Mouse (Mus musculus) midbrain, embryonic 13.5 days (tissue): ENCODE results near the gene Sec22c. TPM values are rescaled to one million over a fixed set of nuclear protein-coding genes. Genes with fewer than 3 reads are reported as not detected.

Experiments used
- ATAC-seq: fragments of 200-750 bp; cut with Nextera tagmentation; 2 replicates; pipeline ENCODE4 v1.8.0; 2017; ENCODE audit warnings: mild to moderate bottlenecking, moderate TSS enrichment, moderate library complexity
- H3K27ac ChIP-seq: fragments of 300-500 bp; sonication (generic); 2 replicates; pipeline ENCODE4 v1.5.1; 2015; ENCODE audit warnings: inconsistent platforms, mild to moderate bottlenecking, moderate library complexity
- H3K27me3 ChIP-seq: fragments of 300-500 bp; sonication (generic); 2 replicates; pipeline ENCODE4 v1.6.1; 2015; ENCODE audit warnings: mild to moderate bottlenecking, inconsistent platforms
- H3K36me3 ChIP-seq: fragments of 300-500 bp; sonication (generic); 2 replicates; pipeline ENCODE4 v1.6.1; 2015; ENCODE audit warnings: mild to moderate bottlenecking, inconsistent platforms
- H3K4me1 ChIP-seq: fragments of 300-500 bp; sonication (generic); replicated peaks from 2 replicates; pipeline ENCODE4 v1.6.1; 2015; ENCODE audit warnings: inconsistent platforms
- H3K4me2 ChIP-seq: fragments of 300-500 bp; sonication (generic); replicated peaks from 2 replicates; pipeline ENCODE4 v1.6.1; 2015; ENCODE audit warnings: moderate library complexity, mild to moderate bottlenecking, inconsistent platforms
- H3K4me3 ChIP-seq: fragments of 300-500 bp; sonication (generic); replicated peaks from 2 replicates; pipeline ENCODE4 v1.5.1; 2015; ENCODE audit warnings: mild to moderate bottlenecking, inconsistent platforms
- H3K9ac ChIP-seq: fragments of 300-500 bp; sonication (generic); replicated peaks from 2 replicates; pipeline ENCODE4 v1.6.1; 2015; ENCODE audit warnings: mild to moderate bottlenecking, inconsistent platforms
- H3K9me3 ChIP-seq: fragments of 300-500 bp; sonication (generic); 2 replicates; pipeline ENCODE4 v1.6.1; 2016; ENCODE audit warnings: mild to moderate bottlenecking, inconsistent platforms
- WGBS: fragments of 180-500 bp; shearing (Covaris S2); methylation state at CpG from one replicate; pipeline ENCODE4 v1.1.7; 2015; 5-methylcytosine and 5-hydroxymethylcytosine counted together
- polyA plus RNA-seq: library from polyadenylated mRNA; unstranded; fragments of >200 nt; fragmentation: Nextera tagmentation; extraction: Ambion mirVana; gene quantifications from 2 replicates; pipeline ENCODE4 v1.2.1, GENCODE M21; 2015

Gene Sec22c
- 31.1 and 36.1 TPM in 2 replicates for polyA plus RNA-seq

GRCm38 (mm10) chr9:121704646-121705625, at the start of gene Sec22c:
Sec22c (minus strand) TSS chr9:121705490.
- peaks cover 32% of the 10 kb centered on the region for H3K4me1 ChIP-seq
- H3K27me3 ChIP-seq: no peaks in the 10 kb centered on the region; the same call in 1 of the 2 replicates
- ATAC-seq: peak; percentile 97
- 1% methylated on average over 59 of the region's 69 CpGs for WGBS
- peaks cover 6% of the 10 kb centered on the region for H3K36me3 ChIP-seq
- H3K9me3 ChIP-seq: no peaks in the 10 kb centered on the region
- peak within 1 kb of the TSS; percentile 81 for H3K27ac ChIP-seq
- H3K4me2 ChIP-seq: peak within 1 kb of the TSS; percentile 95
- H3K9ac ChIP-seq: peak within 1 kb of the TSS; percentile 86
- peak within 1 kb of the TSS; percentile 83 for H3K4me3 ChIP-seq

GRCm38 (mm10) chr9:121754624-121755023, 49.3 kb upstream of the Sec22c start:
- H3K36me3 ChIP-seq: peaks cover 73% of the 10 kb centered on the region
- H3K9me3 ChIP-seq: no peaks in the 10 kb centered on the region
- no peak for ATAC-seq
- peaks cover 19% of the 10 kb centered on the region for H3K4me1 ChIP-seq
- H3K4me2 ChIP-seq: no peak overlapping the region
- H3K9ac ChIP-seq: no peak overlapping the region
- H3K27ac ChIP-seq: no peak overlapping the region
- 89% methylated on average over 3 of the region's 3 CpGs for WGBS
- H3K27me3 ChIP-seq: no peaks in the 10 kb centered on the region
- H3K4me3 ChIP-seq: no peak overlapping the region

DNA sequence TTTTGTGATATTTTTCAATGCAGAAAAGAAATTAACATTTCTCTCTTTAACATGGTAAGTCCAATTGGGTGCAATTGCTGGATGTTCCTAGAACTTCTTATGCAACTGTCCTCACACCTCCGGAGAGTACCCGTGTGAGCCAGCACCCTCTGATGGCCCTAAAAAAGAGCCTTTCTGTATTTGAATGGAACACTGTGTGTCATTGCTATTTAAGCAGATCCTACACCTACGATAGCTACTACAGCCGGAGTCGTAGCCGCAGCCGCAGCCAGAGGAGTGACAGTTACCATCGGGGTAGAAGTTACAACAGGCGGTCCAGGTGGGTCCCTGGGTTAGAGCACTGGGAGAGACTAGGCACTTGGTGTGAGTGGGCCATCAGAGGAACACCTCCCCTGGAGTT, 47.5 kb upstream of the Sec22c start:
- peaks cover 89% of the 10 kb centered on the region for H3K36me3 ChIP-seq
- H3K9me3 ChIP-seq: no peaks in the 10 kb centered on the region
- no peak overlapping the region for H3K27ac ChIP-seq
- WGBS: 96% methylated on average over 9 of the region's 9 CpGs
- H3K9ac ChIP-seq: no peak overlapping the region
- no peak overlapping the region for H3K4me2 ChIP-seq
- peaks cover 5% of the 10 kb centered on the region for H3K4me1 ChIP-seq
- no peak overlapping the region for H3K4me3 ChIP-seq
- H3K27me3 ChIP-seq: no peaks in the 10 kb centered on the region
- ATAC-seq: no peak

DNA sequence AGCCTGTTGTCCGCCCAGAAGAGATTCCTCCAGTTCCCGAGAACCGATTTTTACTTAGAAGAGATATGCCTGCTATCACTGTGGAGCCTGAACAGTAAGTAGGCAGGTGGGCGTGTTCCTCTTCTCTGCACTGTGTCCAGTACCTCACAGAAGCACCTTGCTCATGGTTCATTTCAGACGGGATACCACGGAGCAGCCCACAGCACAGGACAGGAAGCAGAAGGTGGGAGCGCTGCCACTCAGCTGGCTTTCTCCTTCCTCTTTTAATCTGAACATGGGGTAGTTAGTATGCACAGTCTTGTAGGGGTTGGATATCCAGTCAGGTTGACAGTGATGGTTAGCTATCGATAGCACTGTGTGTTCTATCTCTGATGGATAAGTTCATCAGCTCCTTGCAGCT, 38.8 kb upstream of the Sec22c start:
- Histone ChIP-seq H3K4me3 (no peak overlapping the region), H3K9ac (no peak overlapping the region), H3K4me1 (no peaks in the 10 kb centered on the region), H3K27me3 (no peaks in the 10 kb centered on the region), H3K27ac (no peak overlapping the region), H3K9me3 (no peaks in the 10 kb centered on the region), H3K36me3 (peaks cover 86% of the 10 kb centered on the region), H3K4me2 (no peak overlapping the region)
- 92% methylated on average over 8 of the region's 8 CpGs for WGBS
- no peak for ATAC-seq

DNA sequence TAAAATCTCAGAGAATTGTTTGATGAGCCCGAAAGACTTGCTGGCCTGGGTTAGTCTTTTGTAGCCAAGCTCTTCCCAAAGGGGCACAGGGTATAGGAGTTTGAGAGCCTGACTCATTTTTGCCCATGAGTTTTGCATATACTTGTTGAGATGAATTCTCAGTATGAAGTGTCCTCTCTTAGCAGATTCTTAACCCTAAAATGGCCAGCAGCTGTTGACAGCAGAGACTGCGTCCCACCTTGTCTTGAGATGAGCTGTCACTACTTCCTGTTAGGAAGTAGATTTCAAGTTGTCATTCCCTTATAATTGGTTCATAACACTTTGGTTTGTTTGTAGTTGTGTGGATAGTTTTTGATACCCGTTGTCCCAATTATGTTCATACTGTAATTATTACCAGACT, 35.9 kb upstream of the Sec22c start:
- no peak for ATAC-seq
- no peak overlapping the region for H3K4me2 ChIP-seq

DNA sequence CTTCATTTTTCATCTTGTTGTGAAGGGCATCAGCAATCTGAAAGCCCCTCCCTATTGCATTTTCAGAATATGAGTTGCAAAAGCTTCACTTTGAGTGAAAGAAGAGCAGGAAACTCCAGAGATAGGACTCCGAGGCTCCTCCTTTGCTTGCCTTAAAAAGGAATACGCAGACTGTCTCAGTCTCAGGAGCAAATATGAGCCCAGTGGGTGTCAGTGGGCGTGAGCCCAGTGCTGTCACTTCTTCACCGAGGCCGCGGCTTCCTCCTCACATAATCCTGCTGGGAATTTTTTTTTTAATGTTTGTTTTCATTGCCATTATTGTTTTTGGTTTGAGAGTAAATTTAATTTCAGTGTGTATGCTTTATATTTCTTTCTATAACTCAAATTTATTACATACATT, 35.2 kb upstream of the Sec22c start:
- whole genome bisulfite sequencing: 88% methylated on average over 6 of the region's 6 CpGs
- H3K27me3 ChIP-seq: no peaks in the 10 kb centered on the region
- ATAC-seq: no peak
- H3K4me2 ChIP-seq: no peak overlapping the region
- no peak overlapping the region for H3K9ac ChIP-seq
- H3K36me3 ChIP-seq: peaks cover 57% of the 10 kb centered on the region
- H3K27ac ChIP-seq: no peak overlapping the region
- H3K4me1 ChIP-seq: no peaks in the 10 kb centered on the region
- H3K9me3 ChIP-seq: no peaks in the 10 kb centered on the region
- no peak overlapping the region for H3K4me3 ChIP-seq

More for the DNA sequence above, 35.9 kb upstream of the Sec22c start:
- Histone ChIP-seq H3K9ac (no peak overlapping the region), H3K36me3 (peaks cover 62% of the 10 kb centered on the region), H3K4me3 (no peak overlapping the region), H3K9me3 (no peaks in the 10 kb centered on the region), H3K27ac (no peak overlapping the region), H3K4me1 (no peaks in the 10 kb centered on the region), H3K27me3 (no peaks in the 10 kb centered on the region)
- WGBS: 94% methylated on average over 3 of the region's 3 CpGs

DNA sequence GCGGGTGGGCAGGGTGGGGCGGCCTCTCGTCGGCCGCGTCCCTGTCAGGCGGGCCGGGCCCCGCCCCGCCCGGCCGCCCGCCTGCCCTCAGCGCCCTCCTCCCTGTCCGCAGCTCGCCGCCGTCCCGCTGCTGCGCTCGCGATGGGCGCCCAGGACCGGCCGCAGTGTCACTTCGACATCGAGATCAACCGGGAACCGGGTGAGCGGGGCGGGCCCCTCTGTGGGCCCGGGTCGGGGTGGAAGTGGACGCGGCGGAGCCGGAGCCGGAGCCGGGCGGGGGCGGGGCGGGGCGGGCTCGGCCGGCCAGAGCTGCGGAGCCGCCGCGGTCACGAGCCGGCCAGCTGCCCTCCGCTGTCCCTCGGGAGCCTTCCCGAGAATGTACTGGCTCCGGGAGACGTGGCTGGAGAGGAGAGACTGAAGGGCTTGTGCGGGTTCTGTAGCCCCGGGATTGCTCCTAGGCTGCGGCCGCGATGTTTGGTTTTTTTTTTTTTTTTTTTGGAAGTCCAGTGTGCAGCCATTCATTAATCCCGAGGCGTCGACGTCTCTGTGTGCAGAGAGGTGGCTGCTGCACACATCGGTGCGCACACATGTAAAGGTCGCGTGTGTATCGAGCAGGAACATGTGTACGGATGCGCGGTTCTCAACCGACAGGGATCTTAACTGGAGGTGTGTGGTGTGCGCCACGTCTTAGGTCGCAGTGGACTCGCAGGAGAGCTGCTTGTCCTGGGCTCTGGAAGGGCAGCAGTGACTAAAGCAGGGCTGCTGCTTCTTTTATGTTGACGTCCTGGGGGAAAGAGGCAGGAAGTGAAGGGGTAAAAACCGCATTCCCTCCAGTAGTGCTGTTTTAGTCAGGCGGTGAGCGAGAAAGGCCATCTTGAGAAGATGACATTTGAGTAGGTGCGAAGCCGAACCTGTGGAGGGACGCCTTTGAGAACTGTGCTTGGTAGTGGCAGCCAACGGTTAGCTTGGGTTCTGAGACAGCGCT, 14.3 kb upstream of the Sec22c start:
- under 1% methylated on average over 61 of the region's 87 CpGs for WGBS
- ATAC-seq: peak; percentile 77
- H3K9me3 ChIP-seq: no peaks in the 10 kb centered on the region
- no peaks in the 10 kb centered on the region for H3K36me3 ChIP-seq
- H3K27ac ChIP-seq: peak overlapping the region; percentile 97
- peak overlapping the region; percentile 93 for H3K9ac ChIP-seq
- peak overlapping the region; percentile 89 for H3K4me3 ChIP-seq
- no peaks in the 10 kb centered on the region for H3K27me3 ChIP-seq
- H3K4me2 ChIP-seq: peak overlapping the region; percentile 97
- peaks cover 23% of the 10 kb centered on the region for H3K4me1 ChIP-seq

GRCm38 (mm10) chr9:121718792-121719318, 13.6 kb upstream of the Sec22c start, which contains the start of gene Nktr:
Nktr (plus strand) TSS chr9:121719169.
- peak within 1 kb of the TSS; percentile 97 for H3K4me2 ChIP-seq
- WGBS: under 1% methylated on average over 61 of the region's 61 CpGs
- ATAC-seq: peak; percentile 99
- H3K9ac ChIP-seq: peak within 1 kb of the TSS; percentile 93
- H3K36me3 ChIP-seq: no peaks in the 10 kb centered on the region
- peak within 1 kb of the TSS; percentile 89 for H3K4me3 ChIP-seq
- no peaks in the 10 kb centered on the region for H3K9me3 ChIP-seq
- peaks cover 23% of the 10 kb centered on the region for H3K4me1 ChIP-seq
- peak within 1 kb of the TSS; percentile 97 for H3K27ac ChIP-seq
- no peaks in the 10 kb centered on the region for H3K27me3 ChIP-seq

GRCm38 (mm10) chr9:121718070-121718705, 12.9 kb upstream of the Sec22c start:
- no peaks in the 10 kb centered on the region for H3K9me3 ChIP-seq
- 69% methylated on average over 15 of the region's 15 CpGs for WGBS
- H3K4me2 ChIP-seq: peak overlapping the region; percentile 66

GRCm38 (mm10) chr9:121717048-121717447, 11.8 kb upstream of the Sec22c start:
- WGBS: 94% methylated on average over 2 of the region's 2 CpGs
- Histone ChIP-seq H3K4me2 (no peak overlapping the region), H3K27ac (no peak overlapping the region), H3K9me3 (no peaks in the 10 kb centered on the region), H3K36me3 (peaks cover 13% of the 10 kb centered on the region; the same call in 1 of the 2 replicates), H3K4me1 (peaks cover 26% of the 10 kb centered on the region), H3K27me3 (no peaks in the 10 kb centered on the region), H3K9ac (no peak overlapping the region), H3K4me3 (no peak overlapping the region)
- no peak for ATAC-seq

More at GRCm38 (mm10) chr9:121718070-121718705, 12.9 kb upstream of the Sec22c start:
- ATAC-seq: peak; percentile 37
- peaks cover 23% of the 10 kb centered on the region for H3K4me1 ChIP-seq
- peak overlapping the region; percentile 74 for H3K9ac ChIP-seq
- peak overlapping the region; percentile 89 for H3K4me3 ChIP-seq
- peak overlapping the region; percentile 93 for H3K27ac ChIP-seq
- no peaks in the 10 kb centered on the region for H3K27me3 ChIP-seq
- peaks cover 6% of the 10 kb centered on the region; the same call in 1 of the 2 replicates for H3K36me3 ChIP-seq

GRCm38 (mm10) chr9:121710584-121710975, 5.3 kb upstream of the Sec22c start:
- peak overlapping the region; percentile 93 for H3K27ac ChIP-seq
- H3K4me2 ChIP-seq: peak overlapping the region; percentile 88
- H3K27me3 ChIP-seq: no peaks in the 10 kb centered on the region; the same call in 1 of the 2 replicates
- no peaks in the 10 kb centered on the region for H3K9me3 ChIP-seq
- peak overlapping the region; percentile 95 for H3K4me3 ChIP-seq
- H3K36me3 ChIP-seq: peaks cover 13% of the 10 kb centered on the region; the same call in 1 of the 2 replicates
- WGBS: 0% methylated on average over 18 of the region's 18 CpGs
- H3K9ac ChIP-seq: peak overlapping the region; percentile 89
- ATAC-seq: no peak; the same call in 1 of the 2 replicates
- H3K4me1 ChIP-seq: peaks cover 22% of the 10 kb centered on the region
